Comparison of ENCODE assay signal across 8 mouse cellular contexts in genomic region chr11:94882687-94883383, GRCm38 (mm10). TPM values are rescaled to one million over a fixed set of nuclear protein-coding genes. Genes with fewer than 3 reads are reported as not detected.
DNase-seq lines count a peak whose midpoint lies in the region; ATAC-seq and TF ChIP-seq lines count a peak whose summit lies in the region.

No protein-coding gene starts in this region.

- TF ChIP-seq EP300 in liver, postnatal 0 days (IDR thresholded peaks at IDR 0.05; ENCODE audit: low read depth), result no peak
- no peak for TF ChIP-seq EP300 in stomach, postnatal 0 days (optimal IDR thresholded peaks at IDR 0.05)

- no peaks in the 10 kb centered on the region for H3K4me1 ChIP-seq in liver, postnatal 0 days (ENCODE audit: insufficient read depth)
- peaks cover 9% of the 10 kb centered on the region for H3K4me1 ChIP-seq in forebrain, embryonic 16.5 days (replicated peaks; ENCODE audit: control insufficient read depth, insufficient read depth, low read length)
- H3K4me1 ChIP-seq in limb, embryonic 10.5 days, result peaks cover 58% of the 10 kb centered on the region
- peaks cover 7% of the 10 kb centered on the region; the same call in 1 of the 2 replicates for H3K4me1 ChIP-seq in stomach, postnatal 0 days (replicated peaks; ENCODE audit: control insufficient read depth, insufficient read depth)

- H3K27me3 ChIP-seq in liver, postnatal 0 days (ENCODE audit: insufficient read depth, low read length), result peaks cover 47% of the 10 kb centered on the region
- H3K27me3 ChIP-seq in forebrain, embryonic 16.5 days (replicated peaks; ENCODE audit: control insufficient read depth, insufficient read depth, low read length), result peaks cover 27% of the 10 kb centered on the region
- H3K27me3 ChIP-seq in limb, embryonic 10.5 days (ENCODE audit: low read depth, poor library complexity, severe bottlenecking), result 0 out of 2 replicates have a peak, but pooled peaks cover 7% of the 10 kb centered on the region
- H3K27me3 ChIP-seq in stomach, postnatal 0 days (ENCODE audit: control insufficient read depth, insufficient read depth, low read length), result no peaks in the 10 kb centered on the region

- H3K4me2 ChIP-seq in liver, postnatal 0 days (ENCODE audit: low read depth, low read length), result no peak overlapping the region
- peak overlapping the region; percentile 22 for H3K4me2 ChIP-seq in forebrain, embryonic 16.5 days (ENCODE audit: low read length)
- peak overlapping the region; percentile 31 for H3K4me2 ChIP-seq in stomach, postnatal 0 days (replicated peaks; ENCODE audit: low read depth)

- no peak overlapping the region for H3K9ac ChIP-seq in liver, postnatal 0 days (replicated peaks)
- H3K9ac ChIP-seq in forebrain, embryonic 16.5 days (replicated peaks; ENCODE audit: low read depth, low read length), result peak overlapping the region; percentile 37; the same call in 1 of the 2 replicates
- peak overlapping the region; percentile 41 for H3K9ac ChIP-seq in stomach, postnatal 0 days (ENCODE audit: low read length)

- peak; percentile 53 for DNase-seq in liver
- no peak for DNase-seq in liver, postnatal 0 days
- peak; percentile 80 for DNase-seq in limb, embryonic 10.5 days (ENCODE audit: low spot score)
- peak; percentile 60 for DNase-seq in stomach, postnatal 0 days (ENCODE audit: low spot score)
- no peak for DNase-seq in left cerebral cortex, adult 9 months (ENCODE audit: low spot score in 2 of 2)
- no peak for DNase-seq in cerebellum, postnatal 36 days
- no peak for DNase-seq in cerebellum, postnatal 25 days

- H3K9me3 ChIP-seq in liver, postnatal 0 days (ENCODE audit: low read length), result no peaks in the 10 kb centered on the region
- H3K9me3 ChIP-seq in forebrain, embryonic 16.5 days (ENCODE audit: control insufficient read depth, low read length), result no peaks in the 10 kb centered on the region
- H3K9me3 ChIP-seq in limb, embryonic 10.5 days (replicated peaks), result no peaks in the 10 kb centered on the region
- no peaks in the 10 kb centered on the region for H3K9me3 ChIP-seq in stomach, postnatal 0 days (ENCODE audit: control insufficient read depth, low read length)

- H3K36me3 ChIP-seq in liver, postnatal 0 days (replicated peaks; ENCODE audit: insufficient read depth, low read length), result no peaks in the 10 kb centered on the region
- H3K36me3 ChIP-seq in forebrain, embryonic 16.5 days (ENCODE audit: control insufficient read depth, insufficient read depth), result no peaks in the 10 kb centered on the region
- H3K36me3 ChIP-seq in limb, embryonic 10.5 days, result no peaks in the 10 kb centered on the region
- H3K36me3 ChIP-seq in stomach, postnatal 0 days (ENCODE audit: control insufficient read depth, insufficient read depth, low read length), result no peaks in the 10 kb centered on the region

- H3K4me3 ChIP-seq in liver, postnatal 0 days (ENCODE audit: low read depth, low read length), result no peak overlapping the region
- no peak overlapping the region for H3K4me3 ChIP-seq in forebrain, embryonic 16.5 days (replicated peaks; ENCODE audit: low read length)
- peak overlapping the region; percentile 40 for H3K4me3 ChIP-seq in limb, embryonic 10.5 days
- H3K4me3 ChIP-seq in stomach, postnatal 0 days (ENCODE audit: low read depth, low read length), result 0 out of 2 replicates have a peak overlapping the region, but pooled peaks have one; percentile 1

- H3K27ac ChIP-seq in liver, postnatal 0 days (ENCODE audit: low read depth), result no peak overlapping the region
- no peak overlapping the region for H3K27ac ChIP-seq in forebrain, embryonic 16.5 days (ENCODE audit: low read length)
- H3K27ac ChIP-seq in limb, embryonic 10.5 days, result peak overlapping the region; percentile 95
- H3K27ac ChIP-seq in stomach, postnatal 0 days (replicated peaks), result peak overlapping the region; percentile 96

- ATAC-seq in liver, postnatal 0 days, result no peak
- no peak for ATAC-seq in forebrain, embryonic 16.5 days
- ATAC-seq in stomach, postnatal 0 days (ENCODE audit: low FRiP score, low TSS enrichment), result peak; percentile 75

- WGBS in liver, postnatal 0 days (ENCODE audit: insufficient replicate concordance), result 6% methylated on average over 15 of the region's 19 CpGs
- WGBS in forebrain, embryonic 16.5 days, result 3% methylated on average over 19 of the region's 19 CpGs
- WGBS in limb, embryonic 10.5 days, result 1% methylated on average over 19 of the region's 19 CpGs
- 0% methylated on average over 17 of the region's 19 CpGs for WGBS in stomach, postnatal 0 days

- TF ChIP-seq CTCF in liver, postnatal 0 days (IDR thresholded peaks at IDR 0.05; ENCODE audit: low read depth), result no peak
- peak; percentile 29 for TF ChIP-seq CTCF in stomach, postnatal 0 days (IDR thresholded peaks at IDR 0.05; ENCODE audit: low read depth)

RNA-seq across cellular contexts. Expression of gene Col1a1, which starts 53.2 kb away (rescaled TPM):
- 29.8 and 37.8 TPM in 2 replicates for polyA plus RNA-seq in liver, postnatal 0 days (2015; fragmentation: Nextera tagmentation; extraction: Ambion mirVana)
- polyA plus RNA-seq in forebrain, embryonic 16.5 days (2015; fragmentation: Nextera tagmentation; extraction: Ambion mirVana), result 45.0 and 166 TPM in 2 replicates
- 81.4 and 104 TPM in 2 replicates for polyA plus RNA-seq in limb, embryonic 10.5 days (2016; fragmentation: Nextera tagmentation; extraction: Ambion mirVana)
- 816 and 869 TPM in 2 replicates for polyA plus RNA-seq in stomach, postnatal 0 days (2015; fragmentation: Nextera tagmentation; extraction: Ambion mirVana)

Comparison
In these comparisons a context has a peak if more than half of its experiments do, and no peak if none do; other contexts are left out.
1. DNase-seq: peak in liver (single experiment), limb, embryonic 10.5 days (single experiment) and stomach, postnatal 0 days (single experiment); none in liver, postnatal 0 days (single experiment), left cerebral cortex, adult 9 months (0 of 2), cerebellum, postnatal 36 days (0 of 2) and cerebellum, postnatal 25 days (0 of 2).
2. H3K27ac ChIP-seq: peak in limb, embryonic 10.5 days (single experiment) and stomach, postnatal 0 days (single experiment); none in liver, postnatal 0 days (single experiment) and forebrain, embryonic 16.5 days (single experiment).
3. H3K4me3 ChIP-seq: peak in limb, embryonic 10.5 days (single experiment) and stomach, postnatal 0 days (single experiment); none in liver, postnatal 0 days (single experiment) and forebrain, embryonic 16.5 days (single experiment).